Mouse (Mus musculus): ENCODE measurements at regions not wholly inside any gene's neighbourhood (a gene's known extent, or its start where the extent isn't known, plus 50 kb on each side); places are given as distances from the start of the nearest gene placed in this dataset.

DNA sequence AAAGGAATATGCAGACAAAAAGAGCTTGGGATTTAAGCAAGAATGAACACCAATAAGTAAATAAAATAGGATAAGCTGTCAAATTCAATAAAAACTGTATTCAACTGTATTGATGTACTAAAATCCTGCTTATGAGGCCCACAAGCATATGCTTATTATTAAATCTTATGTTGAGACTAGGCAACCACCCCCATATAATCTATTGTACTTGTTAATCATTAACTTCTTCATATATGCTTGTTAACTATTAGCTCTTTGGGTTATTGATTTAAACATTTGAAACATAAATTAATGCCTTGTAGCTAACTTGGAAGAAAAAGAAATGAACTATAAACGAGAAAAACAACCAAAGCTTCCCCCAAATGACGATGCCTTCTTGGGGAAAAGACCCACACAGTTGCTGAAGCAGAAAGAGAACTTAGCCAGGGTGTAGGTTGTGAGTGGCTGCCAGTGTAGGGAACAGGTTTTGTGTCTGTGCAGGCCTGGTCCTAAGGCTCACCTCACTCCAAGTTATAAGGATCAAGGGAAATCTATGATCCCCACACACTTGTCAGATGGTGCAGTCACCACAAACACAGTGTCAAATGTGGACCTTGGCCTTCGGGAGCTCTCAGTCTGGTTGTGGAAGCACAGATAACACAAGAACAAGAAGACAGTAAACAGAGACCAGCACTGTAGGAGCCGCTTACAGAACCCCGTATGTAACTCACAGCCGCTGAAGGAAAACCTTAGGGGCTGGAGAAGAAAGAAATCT, 71.8 kb upstream of the Cited2 start:
- no peak for DNase-seq (ENCODE audit: low spot score in 2 of 2)

DNA sequence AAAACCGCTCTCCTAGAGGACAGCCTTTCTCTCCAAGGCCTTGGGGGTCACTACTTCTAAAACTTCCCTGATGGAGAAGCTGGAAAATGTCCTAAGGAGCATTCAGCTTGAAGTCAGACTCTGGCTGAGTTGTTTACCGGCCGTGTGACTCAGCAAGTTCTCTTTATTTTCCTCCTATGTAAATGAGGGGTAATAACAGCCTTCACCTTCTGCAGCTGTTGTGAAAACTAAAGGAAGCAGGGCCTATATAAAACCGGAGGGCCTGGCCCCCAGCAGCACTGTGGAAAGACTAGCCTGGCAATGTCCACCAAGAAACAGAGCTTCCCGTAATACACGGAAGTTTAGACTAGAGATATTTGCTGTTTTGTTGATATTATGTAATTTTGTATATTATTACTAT, 69.7 kb upstream of the Cited2 start:
- DNase-seq (ENCODE audit: low spot score in 2 of 2): no peak

DNA sequence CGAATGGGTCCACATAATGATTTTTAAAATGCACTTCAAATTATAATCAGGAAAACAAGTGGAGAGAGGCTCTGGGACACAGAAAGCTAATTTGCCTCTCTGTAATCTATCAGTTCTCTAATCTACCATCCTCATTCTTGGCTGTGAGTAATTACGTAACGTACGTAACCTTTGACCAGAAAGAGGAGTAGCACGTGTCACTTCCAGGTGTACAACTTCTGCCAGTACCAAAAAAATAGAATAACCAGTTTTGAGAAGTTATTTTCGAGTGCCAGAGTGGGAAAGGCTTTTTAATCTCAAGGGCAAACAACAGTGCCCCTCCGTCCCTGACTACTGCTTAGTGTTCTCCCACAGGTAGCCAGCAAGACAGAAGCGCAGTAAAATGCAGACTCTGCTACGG, 69.2 kb upstream of the Cited2 start:
- DNase-seq (ENCODE audit: low spot score in 2 of 2): no peak

DNA sequence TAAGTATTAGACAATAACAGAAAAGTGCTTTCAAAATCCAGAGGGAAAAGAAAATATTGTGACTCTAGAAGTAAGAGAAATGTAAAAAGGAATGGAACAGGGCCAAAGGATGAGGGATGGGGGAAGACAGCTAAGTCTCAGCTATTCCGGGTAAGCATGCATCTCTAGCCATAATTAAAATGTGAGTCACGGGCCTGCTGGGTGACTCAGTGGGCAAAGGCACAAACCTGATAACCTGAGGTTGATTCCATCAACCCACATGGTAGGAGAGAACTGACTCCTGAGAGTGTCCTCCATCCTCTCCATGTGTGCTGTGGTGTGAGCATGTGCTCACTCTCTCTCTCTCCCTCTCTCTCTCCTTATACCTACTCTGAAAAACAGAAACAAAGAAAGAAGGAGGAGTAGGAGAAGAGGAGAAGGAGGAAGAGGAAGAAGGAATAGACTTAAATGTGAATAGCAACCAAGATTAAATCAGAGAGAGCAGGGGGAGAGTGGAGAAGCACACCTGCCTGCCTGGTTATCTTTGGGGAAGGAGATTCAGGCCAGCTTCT, 68.6 kb upstream of the Cited2 start:
- DNase-seq (ENCODE audit: low spot score in 2 of 2): no peak

DNA sequence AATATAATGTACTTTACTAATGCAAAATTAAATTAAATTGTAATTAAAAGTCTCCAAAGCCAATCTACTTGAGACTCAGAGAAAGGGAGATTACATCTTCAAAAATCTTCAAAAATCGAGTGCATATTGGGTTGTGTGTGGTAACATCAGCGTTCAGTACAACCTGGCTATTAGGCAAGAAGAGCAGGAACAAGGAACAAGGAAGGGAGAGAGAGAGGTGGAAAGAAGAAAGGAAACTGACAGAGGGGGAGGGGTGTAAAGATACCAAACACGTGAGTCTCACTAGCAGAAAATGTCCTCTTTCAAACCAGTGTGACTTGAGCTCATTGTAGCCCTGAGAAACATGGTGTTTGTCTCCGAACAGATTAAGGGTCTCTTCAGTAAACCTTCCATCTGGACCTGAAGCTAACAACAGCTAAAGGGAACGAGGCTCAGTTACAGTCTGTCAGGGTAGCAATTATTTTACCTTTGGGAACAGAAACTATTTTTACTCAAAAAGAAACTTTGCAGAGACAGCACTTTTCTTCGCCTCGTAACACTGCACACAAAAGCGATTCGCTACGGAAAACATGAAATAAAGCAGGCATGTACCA, 67.5 kb upstream of the Cited2 start:
- DNase-seq (ENCODE audit: low spot score in 2 of 2): no peak

DNA sequence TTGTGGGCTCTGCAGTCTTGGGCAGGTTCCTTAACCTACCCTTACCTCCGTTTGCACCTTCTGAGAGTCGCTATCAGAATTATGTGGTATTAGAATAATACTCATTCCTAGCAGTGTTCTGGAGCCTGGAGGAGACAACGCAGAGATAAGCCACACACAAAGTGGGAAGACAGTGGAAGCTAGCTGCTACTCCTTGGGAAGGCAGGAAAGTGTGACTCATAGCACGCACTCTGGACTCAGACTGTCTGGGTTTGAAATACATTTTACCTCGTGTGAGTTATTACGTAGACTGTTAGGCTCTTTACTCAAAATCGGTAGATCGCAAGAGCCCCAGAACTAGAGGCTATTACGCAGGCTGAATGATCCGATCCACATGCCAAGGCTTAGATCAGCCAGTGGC, 66.7 kb upstream of the Cited2 start:
- DNase-seq (ENCODE audit: low spot score in 2 of 2): no peak

DNA sequence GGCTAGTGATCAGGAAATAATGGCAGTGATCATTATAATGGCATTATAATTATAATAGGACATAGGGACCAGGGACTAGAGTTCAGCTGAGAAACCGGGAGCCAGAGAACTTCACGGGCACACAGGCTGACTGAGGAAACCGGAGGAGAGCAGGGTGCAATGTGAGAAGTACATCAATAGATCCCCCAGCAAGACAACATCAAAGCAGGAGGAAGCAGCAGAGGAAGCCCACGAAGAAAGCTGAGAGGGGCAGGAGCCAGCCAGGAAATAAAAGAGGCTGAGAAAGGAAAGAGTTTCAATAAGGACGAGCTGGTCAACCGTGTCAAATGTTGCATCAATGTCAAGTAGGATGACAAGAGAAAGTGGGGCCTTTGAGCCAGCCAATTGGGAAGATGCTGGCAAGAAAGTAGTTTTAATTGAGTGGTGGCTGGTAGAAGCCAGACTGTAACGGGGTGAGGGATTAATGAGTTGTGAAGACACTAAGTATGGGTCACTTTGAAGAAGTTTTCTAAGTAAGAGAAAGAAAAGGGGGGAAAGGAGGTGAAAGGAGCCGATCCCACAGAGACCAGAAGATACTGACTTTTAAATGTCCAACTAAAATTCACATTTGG, 66.0 kb upstream of the Cited2 start:
- DNase-seq (ENCODE audit: low spot score in 2 of 2): no peak

DNA sequence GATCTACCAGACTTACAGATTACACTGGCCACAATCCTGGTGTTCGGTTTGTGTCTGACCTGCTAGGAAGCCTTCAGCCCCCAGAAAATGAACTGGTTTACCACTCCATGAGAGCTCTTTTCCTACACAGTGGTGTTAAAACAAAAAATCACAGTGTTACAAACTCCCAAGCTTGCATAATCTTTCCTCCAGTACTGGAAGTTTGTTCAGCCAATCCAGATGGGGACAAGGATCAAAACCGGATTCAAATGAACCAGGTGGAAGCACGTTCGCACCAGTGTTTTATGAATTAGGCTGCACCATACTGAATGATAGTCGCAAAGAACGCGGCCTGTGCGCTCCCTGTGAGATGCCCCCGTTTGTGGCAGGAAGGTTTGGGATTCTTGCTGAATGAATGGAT, 63.4 kb upstream of the Cited2 start:
- DNase-seq (ENCODE audit: low spot score in 2 of 2): no peak

DNA sequence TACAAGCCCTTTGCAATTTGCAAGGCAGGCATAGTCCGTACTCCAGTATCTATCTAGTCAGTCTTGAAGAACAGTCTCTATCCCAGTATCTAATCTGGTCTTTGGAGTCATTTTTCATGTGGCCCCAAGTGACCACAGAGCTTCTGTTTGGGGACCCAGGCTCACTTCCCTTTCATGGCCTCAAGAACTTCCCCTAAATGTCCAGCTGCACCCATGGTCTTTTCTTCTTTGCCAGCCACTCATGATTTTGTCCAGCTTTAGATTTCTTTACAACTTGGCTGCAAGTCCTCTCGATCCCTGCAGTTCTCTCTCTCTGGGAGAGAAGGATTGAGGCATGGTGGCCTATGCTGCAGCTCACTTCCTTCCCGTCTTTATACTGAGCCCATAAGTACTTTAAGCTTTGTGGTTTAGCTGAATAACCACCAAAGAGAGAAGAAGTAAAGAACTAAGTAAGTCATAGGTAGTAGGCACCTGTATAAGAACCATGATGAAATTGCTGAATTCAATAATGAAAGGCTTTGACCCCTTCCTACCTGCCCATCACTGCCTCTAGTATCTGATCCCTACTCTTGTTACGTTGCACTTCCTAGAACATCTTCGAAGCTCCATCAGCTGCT, 62.1 kb upstream of the Cited2 start:
- DNase-seq (ENCODE audit: low spot score in 2 of 2): no peak

DNA sequence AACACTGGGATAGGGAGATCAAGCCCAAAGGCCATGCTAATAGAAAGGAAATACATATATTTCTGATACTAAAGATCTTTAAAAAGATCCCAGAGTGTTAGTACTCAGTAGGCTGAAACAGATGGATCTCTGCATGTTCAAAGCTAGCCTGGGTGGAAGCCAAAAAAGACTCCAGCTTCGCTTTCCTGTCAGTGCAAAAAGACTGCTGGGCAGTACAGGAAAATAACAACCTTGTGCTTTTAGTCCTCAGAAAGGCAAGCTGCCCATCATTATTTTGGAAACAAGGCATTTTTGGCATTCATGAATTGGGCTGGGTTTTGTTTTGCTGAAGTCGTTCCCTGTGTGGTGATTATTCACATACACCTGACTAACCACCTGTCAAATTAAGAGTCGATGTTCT, 56.9 kb upstream of the Cited2 start:
- DNase-seq (ENCODE audit: low spot score in 2 of 2): no peak

DNA sequence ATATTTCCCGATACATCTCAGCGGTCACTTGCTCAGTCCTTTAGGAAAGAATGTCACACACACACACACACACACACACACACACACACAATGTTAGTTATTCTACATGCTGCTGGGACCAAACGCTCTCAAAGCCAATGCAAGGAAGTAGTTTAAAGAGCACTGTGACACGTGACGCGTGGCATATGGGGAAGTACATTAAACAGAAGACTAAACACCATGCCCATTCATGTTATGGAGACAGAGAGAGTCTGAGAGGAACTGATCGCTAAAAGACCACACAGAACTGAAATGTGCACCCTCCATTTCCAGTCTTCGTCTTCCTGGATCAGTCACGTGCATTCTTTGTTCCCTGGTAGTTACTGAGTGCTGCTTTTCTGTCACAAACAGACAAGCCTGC, 53.6 kb upstream of the Cited2 start:
- no peak for DNase-seq (ENCODE audit: low spot score in 2 of 2)
